In the genomic region with DNA sequence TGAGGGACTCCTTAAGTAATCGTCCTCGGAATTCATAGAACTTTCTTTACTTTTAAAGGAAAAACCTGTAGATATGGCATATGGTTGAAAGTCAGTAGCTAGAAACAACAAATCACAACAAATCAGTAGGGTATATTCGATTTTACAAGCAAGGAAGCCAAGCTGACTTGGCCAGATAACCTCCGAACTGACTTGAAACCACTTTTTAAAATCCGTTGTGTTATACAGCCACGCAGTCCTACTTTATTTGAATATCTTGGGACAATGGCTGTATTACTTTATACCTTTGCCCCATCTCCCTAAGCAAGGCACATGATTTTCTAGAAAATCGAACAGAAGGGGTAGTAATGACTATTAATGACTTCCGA, we compare ENCODE assay signal across 8 mouse cellular contexts. TPM values are rescaled to one million over a fixed set of nuclear protein-coding genes. Genes with fewer than 3 reads are reported as not detected.
DNase-seq lines count a peak whose midpoint lies in the region; ATAC-seq lines count a peak whose summit lies in the region.

No protein-coding gene starts in this region.

- peak overlapping the region; percentile 92 for H3K4me3 ChIP-seq in liver, embryonic 11.5 days (ENCODE audit: low read depth, low read length)
- H3K4me3 ChIP-seq in forebrain, embryonic 12.5 days (replicated peaks): peak overlapping the region; percentile 87; the same call in 1 of the 2 replicates
- peak overlapping the region; percentile 94 for H3K4me3 ChIP-seq in limb, embryonic 10.5 days
- peak overlapping the region; percentile 86; the same call in 1 of the 2 replicates for H3K4me3 ChIP-seq in neural tube, embryonic 13.5 days

- H3K4me2 ChIP-seq in liver, embryonic 11.5 days: 0 out of 2 replicates have a peak overlapping the region, but pooled peaks have one; percentile 79
- H3K4me2 ChIP-seq in forebrain, embryonic 12.5 days: no peak overlapping the region
- H3K4me2 ChIP-seq in neural tube, embryonic 13.5 days: peak overlapping the region; percentile 86; the same call in 1 of the 2 replicates

- H3K9ac ChIP-seq in liver, embryonic 11.5 days (ENCODE audit: low read depth, low read length): no peak overlapping the region
- no peak overlapping the region for H3K9ac ChIP-seq in forebrain, embryonic 12.5 days
- no peak overlapping the region for H3K9ac ChIP-seq in neural tube, embryonic 13.5 days

- H3K27ac ChIP-seq in liver, embryonic 11.5 days (ENCODE audit: low read depth, low read length): no peak overlapping the region
- H3K27ac ChIP-seq in forebrain, embryonic 12.5 days: no peak overlapping the region
- H3K27ac ChIP-seq in limb, embryonic 10.5 days: no peak overlapping the region
- no peak overlapping the region for H3K27ac ChIP-seq in neural tube, embryonic 13.5 days (replicated peaks)

- no peak for DNase-seq in liver, embryonic 11.5 days (ENCODE audit: low spot score)
- no peak for DNase-seq in liver
- DNase-seq in limb, embryonic 10.5 days (ENCODE audit: low spot score): no peak
- no peak for DNase-seq in adrenal gland, postnatal 25 days
- DNase-seq in retina, embryonic 14.5 days (ENCODE audit: low spot score): no peak
- DNase-seq in right cerebral cortex, postnatal 10 days (ENCODE audit: low spot score in 2 of 2): no peak

- H3K27me3 ChIP-seq in liver, embryonic 11.5 days (replicated peaks; ENCODE audit: control insufficient read depth, insufficient read depth, low read length): no peaks in the 10 kb centered on the region
- no peaks in the 10 kb centered on the region for H3K27me3 ChIP-seq in forebrain, embryonic 12.5 days
- no peaks in the 10 kb centered on the region for H3K27me3 ChIP-seq in limb, embryonic 10.5 days (ENCODE audit: low read depth, poor library complexity, severe bottlenecking)
- H3K27me3 ChIP-seq in neural tube, embryonic 13.5 days: no peaks in the 10 kb centered on the region

- H3K36me3 ChIP-seq in liver, embryonic 11.5 days (ENCODE audit: control insufficient read depth, insufficient read depth, low read length): peaks cover 20% of the 10 kb centered on the region
- peaks cover 24% of the 10 kb centered on the region for H3K36me3 ChIP-seq in forebrain, embryonic 12.5 days (replicated peaks)
- H3K36me3 ChIP-seq in limb, embryonic 10.5 days: peaks cover 31% of the 10 kb centered on the region
- peaks cover 30% of the 10 kb centered on the region for H3K36me3 ChIP-seq in neural tube, embryonic 13.5 days

- 35% methylated on average over 8 of the region's 8 CpGs for WGBS in liver, embryonic 11.5 days
- 52% methylated on average over 8 of the region's 8 CpGs for WGBS in forebrain, embryonic 12.5 days
- WGBS in limb, embryonic 10.5 days: 49% methylated on average over 8 of the region's 8 CpGs
- 50% methylated on average over 8 of the region's 8 CpGs for WGBS in neural tube, embryonic 13.5 days

- no peak for ATAC-seq in liver, embryonic 11.5 days (replicated peaks; ENCODE audit: low FRiP score)
- ATAC-seq in forebrain, embryonic 12.5 days (ENCODE audit: low FRiP score): no peak
- ATAC-seq in neural tube, embryonic 13.5 days (ENCODE audit: low read depth): no peak

- H3K4me1 ChIP-seq in liver, embryonic 11.5 days (replicated peaks; ENCODE audit: control insufficient read depth, insufficient read depth, low read length): peaks cover 20% of the 10 kb centered on the region
- H3K4me1 ChIP-seq in forebrain, embryonic 12.5 days: peaks cover 15% of the 10 kb centered on the region
- peaks cover 15% of the 10 kb centered on the region for H3K4me1 ChIP-seq in limb, embryonic 10.5 days
- H3K4me1 ChIP-seq in neural tube, embryonic 13.5 days (replicated peaks): peaks cover 28% of the 10 kb centered on the region

- H3K9me3 ChIP-seq in liver, embryonic 11.5 days (ENCODE audit: control insufficient read depth, low read length): no peaks in the 10 kb centered on the region
- no peaks in the 10 kb centered on the region for H3K9me3 ChIP-seq in forebrain, embryonic 12.5 days
- H3K9me3 ChIP-seq in limb, embryonic 10.5 days (replicated peaks): no peaks in the 10 kb centered on the region
- no peaks in the 10 kb centered on the region for H3K9me3 ChIP-seq in neural tube, embryonic 13.5 days

RNA-seq across cellular contexts. Expression of a gene that starts 0.4 kb away (rescaled TPM):
- 92.9 and 93.3 TPM in 2 replicates for polyA plus RNA-seq in liver, embryonic 11.5 days (2014; fragmentation: Nextera tagmentation; extraction: Ambion mirVana)
- polyA plus RNA-seq in forebrain, embryonic 12.5 days (2016; fragmentation: Nextera tagmentation; extraction: Ambion mirVana): 80.4 and 83.5 TPM in 2 replicates
- 110 and 113 TPM in 2 replicates for polyA plus RNA-seq in limb, embryonic 10.5 days (2016; fragmentation: Nextera tagmentation; extraction: Ambion mirVana)
- polyA plus RNA-seq in neural tube, embryonic 13.5 days (2015; fragmentation: Nextera tagmentation; extraction: Ambion mirVana): 68.5 and 71.5 TPM in 2 replicates
- total RNA-seq in adrenal gland, postnatal 25 days (2021): 29.6 and 40.6 TPM in 2 replicates

RNA-seq across cellular contexts. Expression of a gene that starts 11.0 kb away (rescaled TPM):
- 37.6 and 40.2 TPM in 2 replicates for polyA plus RNA-seq in liver, embryonic 11.5 days (2014; fragmentation: Nextera tagmentation; extraction: Ambion mirVana)
- 66.0 and 66.3 TPM in 2 replicates for polyA plus RNA-seq in forebrain, embryonic 12.5 days (2016; fragmentation: Nextera tagmentation; extraction: Ambion mirVana)
- polyA plus RNA-seq in limb, embryonic 10.5 days (2016; fragmentation: Nextera tagmentation; extraction: Ambion mirVana): 55.9 and 116 TPM in 2 replicates
- polyA plus RNA-seq in neural tube, embryonic 13.5 days (2015; fragmentation: Nextera tagmentation; extraction: Ambion mirVana): 41.2 and 60.3 TPM in 2 replicates
- 23.9 and 44.1 TPM in 2 replicates for total RNA-seq in adrenal gland, postnatal 25 days (2021)

RNA-seq across cellular contexts. Expression of a gene that starts 22.2 kb away (rescaled TPM):
- polyA plus RNA-seq in liver, embryonic 11.5 days (2014; fragmentation: Nextera tagmentation; extraction: Ambion mirVana): 12.5 and 15.9 TPM in 2 replicates
- 4.4 TPM in 2 replicates for polyA plus RNA-seq in forebrain, embryonic 12.5 days (2016; fragmentation: Nextera tagmentation; extraction: Ambion mirVana)
- 12.6 and 20.4 TPM in 2 replicates for polyA plus RNA-seq in limb, embryonic 10.5 days (2016; fragmentation: Nextera tagmentation; extraction: Ambion mirVana)
- 3.9 and 4.4 TPM in 2 replicates for polyA plus RNA-seq in neural tube, embryonic 13.5 days (2015; fragmentation: Nextera tagmentation; extraction: Ambion mirVana)
- total RNA-seq in adrenal gland, postnatal 25 days (2021): 4.6 and 6.2 TPM in 2 replicates
